Mouse (Mus musculus): ENCODE data around the gene Atp5b. TPM values are rescaled to one million over a fixed set of nuclear protein-coding genes. Genes with fewer than 3 reads are reported as not detected.
"Not testable (repeated sequence)": the region's sequence is repeated elsewhere in the genome, so short reads cannot be mapped to it uniquely, and the experiment has no call there.

The Atp5b gene
- polyA plus RNA-seq, 1 experiment from 2014 or later: 3,599 TPM

DNA sequence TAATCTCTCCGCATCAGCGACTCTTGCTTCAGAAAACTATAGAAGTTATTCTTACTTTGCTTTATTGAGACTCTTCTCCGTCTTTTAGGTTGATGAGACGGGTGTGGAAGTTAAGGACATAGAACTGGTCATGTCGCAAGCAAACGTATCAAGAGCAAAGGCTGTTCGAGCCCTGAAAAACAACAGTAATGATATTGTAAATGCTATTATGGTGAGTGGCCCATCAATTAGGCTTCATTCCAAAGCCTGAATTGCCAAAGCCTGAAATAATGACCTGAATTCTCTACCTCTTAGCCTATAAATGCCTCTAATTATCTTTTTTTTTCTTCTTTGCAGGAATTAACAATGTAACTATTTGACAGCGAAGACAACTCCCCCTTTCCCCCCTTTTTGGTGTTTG is 34.9 kb upstream of the Atp5b start:
- Histone ChIP-seq H3K4me3 (ENCODE audit: low read length) (no peak overlapping the region), H3K27me3 (replicated peaks; ENCODE audit: control insufficient read depth, insufficient read depth, low read length) (no peaks in the 10 kb centered on the region), H3K36me3 (ENCODE audit: control insufficient read depth, insufficient read depth, low read length) (peaks cover 28% of the 10 kb centered on the region), H3K27ac (ENCODE audit: low read length) (no peak overlapping the region), H3K4me1 (ENCODE audit: control insufficient read depth, insufficient read depth, low read length) (peaks cover 3% of the 10 kb centered on the region), H3K9me3 (ENCODE audit: control insufficient read depth, low read length) (no peaks in the 10 kb centered on the region), H3K9ac (ENCODE audit: low read depth, low read length) (no peak overlapping the region), H3K4me2 (ENCODE audit: low read depth, low read length) (no peak overlapping the region)
- ATAC-seq: no peak
- WGBS: 95% methylated on average over 8 of the region's 8 CpGs

DNA sequence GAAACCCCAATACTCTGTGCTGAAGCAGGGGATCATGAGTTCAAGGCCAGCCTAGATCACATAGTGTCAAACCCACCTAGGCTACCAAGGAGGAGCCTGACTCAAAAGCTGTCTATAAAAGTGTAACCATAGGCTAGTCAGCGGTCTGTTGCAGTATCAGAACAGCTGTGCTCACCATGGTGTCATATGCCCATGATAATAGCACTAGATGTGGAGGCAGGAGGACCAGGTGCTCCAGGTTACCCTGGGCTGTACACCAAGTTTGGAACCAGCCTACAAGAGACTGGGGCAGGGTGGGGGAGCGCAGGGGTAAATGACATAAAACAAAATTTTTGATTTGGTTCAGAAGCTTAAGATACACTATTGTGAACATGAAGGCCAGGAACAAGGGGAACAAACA is 33.3 kb upstream of the Atp5b start:
- no peak overlapping the region for H3K9ac ChIP-seq (ENCODE audit: low read depth, low read length)
- 0 out of 2 replicates have a peak, but pooled peaks have one; percentile 51 for ATAC-seq
- no peak overlapping the region for H3K27ac ChIP-seq (ENCODE audit: low read length)
- no peaks in the 10 kb centered on the region for H3K4me1 ChIP-seq (ENCODE audit: control insufficient read depth, insufficient read depth, low read length)
- no peak overlapping the region for H3K4me3 ChIP-seq (ENCODE audit: low read length)
- WGBS: 98% methylated on average over 2 of the region's 2 CpGs
- no peaks in the 10 kb centered on the region for H3K9me3 ChIP-seq (ENCODE audit: control insufficient read depth, low read length)
- no peaks in the 10 kb centered on the region for H3K27me3 ChIP-seq (replicated peaks; ENCODE audit: control insufficient read depth, insufficient read depth, low read length)
- H3K4me2 ChIP-seq (ENCODE audit: low read depth, low read length): no peak overlapping the region
- H3K36me3 ChIP-seq (ENCODE audit: control insufficient read depth, insufficient read depth, low read length): peaks cover 19% of the 10 kb centered on the region

DNA sequence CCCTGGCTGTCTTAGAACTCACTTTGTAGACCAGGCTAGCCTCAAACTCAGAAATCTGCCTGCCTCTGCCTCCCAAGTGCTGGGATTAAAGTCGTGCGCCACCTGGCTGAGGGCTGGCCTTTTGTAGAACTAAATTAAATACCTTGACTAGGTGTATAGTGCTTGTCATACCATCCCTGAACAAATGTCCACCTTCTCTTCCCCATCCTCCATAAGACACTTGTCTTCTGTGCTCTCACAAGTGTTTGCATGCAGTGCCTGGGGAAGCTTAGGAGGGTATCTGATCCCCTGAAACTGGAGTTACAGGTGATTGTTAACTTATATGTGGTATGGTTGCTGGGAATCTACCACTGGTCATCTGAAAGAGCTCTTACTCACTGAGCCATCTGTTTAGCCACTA is 32.7 kb upstream of the Atp5b start:
- Histone ChIP-seq H3K4me3 (ENCODE audit: low read length) (no peak overlapping the region), H3K9ac (ENCODE audit: low read depth, low read length) (no peak overlapping the region), H3K9me3 (ENCODE audit: control insufficient read depth, low read length) (no peaks in the 10 kb centered on the region), H3K4me1 (ENCODE audit: control insufficient read depth, insufficient read depth, low read length) (no peaks in the 10 kb centered on the region), H3K4me2 (ENCODE audit: low read depth, low read length) (no peak overlapping the region), H3K27ac (ENCODE audit: low read length) (no peak overlapping the region), H3K27me3 (replicated peaks; ENCODE audit: control insufficient read depth, insufficient read depth, low read length) (no peaks in the 10 kb centered on the region), H3K36me3 (ENCODE audit: control insufficient read depth, insufficient read depth, low read length) (peaks cover 15% of the 10 kb centered on the region)
- 89% methylated on average over 2 of the region's 2 CpGs for WGBS
- no peak for ATAC-seq

DNA sequence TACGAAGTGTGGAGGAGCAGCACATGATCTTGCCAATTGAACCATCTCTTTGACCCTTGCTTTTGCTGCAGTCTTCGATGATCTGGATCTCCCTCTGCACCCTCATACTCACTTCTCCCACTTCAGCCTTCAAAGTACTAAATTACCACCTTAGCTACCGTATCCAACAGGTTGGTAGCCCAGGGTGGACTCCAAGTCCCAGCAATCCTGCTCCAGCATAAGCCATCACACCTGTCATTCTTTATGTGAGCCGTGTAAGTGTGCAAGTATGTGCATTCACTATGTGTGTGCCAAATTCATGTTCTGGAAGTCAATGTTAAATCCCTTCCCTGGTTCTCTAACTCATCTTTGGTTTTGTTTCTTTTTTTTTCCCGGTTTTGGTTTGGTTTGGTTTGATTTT is 31.5 kb upstream of the Atp5b start:
- WGBS: 94% methylated on average over 5 of the region's 5 CpGs
- Histone ChIP-seq H3K9ac (ENCODE audit: low read depth, low read length) (no peak overlapping the region), H3K4me1 (ENCODE audit: control insufficient read depth, insufficient read depth, low read length) (no peaks in the 10 kb centered on the region), H3K9me3 (ENCODE audit: control insufficient read depth, low read length) (no peaks in the 10 kb centered on the region), H3K27ac (ENCODE audit: low read length) (no peak overlapping the region), H3K4me2 (ENCODE audit: low read depth, low read length) (no peak overlapping the region), H3K27me3 (replicated peaks; ENCODE audit: control insufficient read depth, insufficient read depth, low read length) (no peaks in the 10 kb centered on the region), H3K36me3 (ENCODE audit: control insufficient read depth, insufficient read depth, low read length) (peaks cover 11% of the 10 kb centered on the region), H3K4me3 (ENCODE audit: low read length) (no peak overlapping the region)
- ATAC-seq: no peak

DNA sequence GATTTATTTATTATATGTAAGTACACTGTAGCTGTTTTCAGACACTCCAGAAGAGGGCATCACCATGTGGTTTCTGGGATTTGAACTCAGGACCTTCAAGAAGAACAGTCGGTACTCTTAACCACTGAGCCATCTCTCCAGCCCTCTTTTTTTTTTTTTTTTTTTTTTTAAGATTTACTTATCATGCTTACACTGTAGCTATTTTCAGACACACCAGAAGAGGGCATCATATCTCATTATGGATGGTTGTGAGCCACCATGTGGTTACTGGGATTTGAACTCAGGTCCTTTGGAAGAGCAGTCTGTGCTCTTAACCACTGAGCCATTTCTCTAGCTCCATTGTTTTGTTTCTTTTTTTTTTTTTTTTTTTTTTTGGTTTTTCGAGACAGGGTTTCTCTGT is 30.9 kb upstream of the Atp5b start:
- H3K36me3 ChIP-seq (ENCODE audit: control insufficient read depth, insufficient read depth, low read length): peaks cover 11% of the 10 kb centered on the region
- not testable (repeated sequence) for ATAC-seq; H3K4me1 ChIP-seq (ENCODE audit: control insufficient read depth, insufficient read depth, low read length); H3K4me3 ChIP-seq (ENCODE audit: low read length); H3K4me2 ChIP-seq (ENCODE audit: low read depth, low read length); H3K27me3 ChIP-seq (replicated peaks; ENCODE audit: control insufficient read depth, insufficient read depth, low read length); H3K9ac ChIP-seq (ENCODE audit: low read depth, low read length); H3K9me3 ChIP-seq (ENCODE audit: control insufficient read depth, low read length); H3K27ac ChIP-seq (ENCODE audit: low read length)
- WGBS: 100% methylated on average over 1 of the region's 2 CpGs

DNA sequence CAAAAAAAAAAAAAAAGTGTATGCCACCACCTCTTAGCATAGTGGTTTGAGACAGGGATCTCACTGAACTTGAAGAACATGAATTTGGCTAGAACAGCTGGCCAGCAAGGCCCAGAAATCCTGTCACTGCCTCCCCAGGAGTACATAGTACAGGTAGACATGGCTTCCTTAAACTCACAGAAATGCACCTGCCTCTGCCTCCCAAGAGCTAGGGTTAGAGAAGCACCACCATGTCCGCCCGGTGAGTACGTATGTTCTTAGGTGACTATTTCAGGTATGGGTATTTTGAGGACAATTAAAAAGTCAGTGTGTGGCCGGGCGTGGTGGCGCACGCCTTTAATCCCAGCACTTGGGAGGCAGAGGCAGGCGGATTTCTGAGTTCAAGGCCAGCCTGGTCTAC is 30.1 kb upstream of the Atp5b start:
- no peak for ATAC-seq
- no peak overlapping the region for H3K4me3 ChIP-seq (ENCODE audit: low read length)
- H3K36me3 ChIP-seq (ENCODE audit: control insufficient read depth, insufficient read depth, low read length): peaks cover 11% of the 10 kb centered on the region
- H3K27me3 ChIP-seq (replicated peaks; ENCODE audit: control insufficient read depth, insufficient read depth, low read length): no peaks in the 10 kb centered on the region
- no peak overlapping the region for H3K27ac ChIP-seq (ENCODE audit: low read length)
- 94% methylated on average over 8 of the region's 8 CpGs for WGBS
- peaks cover 4% of the 10 kb centered on the region; the same call in 1 of the 2 replicates for H3K4me1 ChIP-seq (ENCODE audit: control insufficient read depth, insufficient read depth, low read length)
- no peak overlapping the region for H3K4me2 ChIP-seq (ENCODE audit: low read depth, low read length)
- H3K9ac ChIP-seq (ENCODE audit: low read depth, low read length): no peak overlapping the region
- H3K9me3 ChIP-seq (ENCODE audit: control insufficient read depth, low read length): no peaks in the 10 kb centered on the region

DNA sequence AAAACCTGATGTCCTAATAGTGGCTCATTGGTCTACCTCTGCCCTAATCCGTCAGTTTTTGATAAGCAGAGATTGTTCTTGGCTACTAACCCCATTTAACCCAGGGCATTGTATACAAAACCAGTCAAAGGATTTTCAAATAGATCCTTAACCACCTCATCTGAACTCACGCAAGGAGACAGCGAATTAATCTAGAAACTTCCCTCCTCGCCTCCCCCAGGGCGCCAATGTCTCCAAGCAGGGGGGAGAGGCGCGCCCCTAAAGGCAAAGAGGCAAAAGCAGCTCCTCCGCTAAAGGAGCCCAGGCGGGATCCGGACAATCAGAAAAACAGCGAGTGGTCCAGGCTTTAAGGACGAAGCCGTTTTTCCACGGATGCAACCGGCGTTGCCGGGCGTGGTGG is 24.9 kb upstream of the Atp5b start:
- H3K27me3 ChIP-seq (replicated peaks; ENCODE audit: control insufficient read depth, insufficient read depth, low read length): no peaks in the 10 kb centered on the region
- no peaks in the 10 kb centered on the region for H3K9me3 ChIP-seq (ENCODE audit: control insufficient read depth, low read length)
- WGBS: under 1% methylated on average over 18 of the region's 18 CpGs
- no peak for ATAC-seq
- peak overlapping the region; percentile 98 for H3K4me3 ChIP-seq (ENCODE audit: low read length)
- H3K36me3 ChIP-seq (ENCODE audit: control insufficient read depth, insufficient read depth, low read length): no peaks in the 10 kb centered on the region
- H3K27ac ChIP-seq (ENCODE audit: low read length): peak overlapping the region; percentile 98
- H3K4me1 ChIP-seq (ENCODE audit: control insufficient read depth, insufficient read depth, low read length): peaks cover 19% of the 10 kb centered on the region
- H3K9ac ChIP-seq (ENCODE audit: low read depth, low read length): peak overlapping the region; percentile 96
- peak overlapping the region; percentile 88 for H3K4me2 ChIP-seq (ENCODE audit: low read depth, low read length)

DNA sequence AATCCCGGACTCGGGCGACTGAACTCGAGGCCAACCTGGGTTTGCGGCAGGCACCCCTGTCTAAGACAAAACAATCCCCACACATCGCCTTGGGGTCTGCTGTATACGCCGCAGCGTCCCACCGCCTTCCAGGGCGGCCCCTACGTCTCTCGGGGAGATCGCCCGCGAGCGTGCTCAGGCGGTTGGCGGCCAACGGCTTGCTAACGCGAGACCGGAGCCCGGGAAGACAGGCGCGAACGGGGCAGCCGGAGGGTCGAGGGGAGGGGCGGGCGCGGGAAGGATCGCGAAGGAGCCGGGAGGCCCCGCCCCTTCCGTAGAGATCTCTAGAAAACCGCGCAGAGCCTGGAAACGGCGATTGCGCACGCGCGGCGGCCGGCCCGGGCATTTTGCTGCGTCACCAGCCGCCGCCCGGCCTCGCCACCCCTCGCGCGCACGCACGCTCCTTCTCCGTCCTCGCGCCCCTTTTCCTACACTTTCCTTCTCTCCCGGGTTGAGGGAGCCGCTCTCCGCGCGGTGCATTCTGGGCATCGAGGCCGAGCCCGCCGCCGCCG is 24.4 kb upstream of the Atp5b start, which contains the start of gene Ptges3:
Gene Ptges3, plus strand, starts transcription at position 354 of the 551 bp plus-strand sequence.
- H3K27me3 ChIP-seq (replicated peaks; ENCODE audit: control insufficient read depth, insufficient read depth, low read length): no peaks in the 10 kb centered on the region
- peak within 1 kb of the TSS; percentile 98 for H3K4me3 ChIP-seq (ENCODE audit: low read length)
- H3K4me1 ChIP-seq (ENCODE audit: control insufficient read depth, insufficient read depth, low read length): peaks cover 19% of the 10 kb centered on the region
- H3K36me3 ChIP-seq (ENCODE audit: control insufficient read depth, insufficient read depth, low read length): no peaks in the 10 kb centered on the region
- H3K27ac ChIP-seq (ENCODE audit: low read length): peak within 1 kb of the TSS; percentile 98
- H3K9ac ChIP-seq (ENCODE audit: low read depth, low read length): peak within 1 kb of the TSS; percentile 96
- peak within 1 kb of the TSS; percentile 88 for H3K4me2 ChIP-seq (ENCODE audit: low read depth, low read length)
- no peaks in the 10 kb centered on the region for H3K9me3 ChIP-seq (ENCODE audit: control insufficient read depth, low read length)
- WGBS: 0% methylated on average over 63 of the region's 72 CpGs
- peak; percentile 92 for ATAC-seq

DNA sequence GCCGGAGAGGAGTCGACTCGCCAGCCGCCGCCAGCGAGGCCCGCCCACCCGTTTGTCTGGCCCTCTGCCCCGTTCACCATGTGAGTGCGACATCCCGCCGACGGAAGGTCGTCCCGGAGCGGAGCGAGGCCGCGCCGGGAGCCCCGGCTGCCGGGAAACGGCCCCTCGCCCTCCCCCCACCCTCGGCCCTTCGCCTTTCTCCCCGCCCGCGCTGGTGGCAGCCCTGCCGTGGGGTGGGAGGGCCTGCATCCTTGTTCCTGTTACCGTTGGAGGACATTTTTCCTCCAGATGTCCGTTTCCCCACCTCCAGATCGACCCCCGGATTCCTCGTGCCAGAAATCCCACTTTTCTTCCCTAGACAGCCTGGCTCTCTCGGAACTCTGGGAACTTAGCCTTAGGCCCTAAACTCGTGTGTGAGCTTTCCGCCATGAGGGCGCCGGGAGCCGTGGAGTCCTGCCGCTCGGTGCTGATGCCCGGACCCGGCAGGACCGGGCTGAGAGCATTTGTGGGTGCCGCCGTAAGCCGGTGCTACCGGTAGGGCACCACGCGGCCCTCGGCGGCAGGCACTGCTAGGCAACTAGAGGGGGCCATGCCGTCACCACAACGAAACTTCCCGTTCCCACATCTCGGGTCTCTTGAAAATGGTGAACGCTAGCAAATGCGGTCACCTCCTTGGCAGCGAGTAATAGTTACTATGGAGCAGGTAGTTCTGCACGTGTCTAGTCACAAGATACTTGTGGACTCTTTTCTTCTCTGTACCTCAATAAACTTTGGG is 23.7 kb upstream of the Atp5b start:
- Histone ChIP-seq H3K27me3 (replicated peaks; ENCODE audit: control insufficient read depth, insufficient read depth, low read length) (no peaks in the 10 kb centered on the region), H3K9me3 (ENCODE audit: control insufficient read depth, low read length) (no peaks in the 10 kb centered on the region), H3K36me3 (ENCODE audit: control insufficient read depth, insufficient read depth, low read length) (no peaks in the 10 kb centered on the region; the same call in 1 of the 2 replicates), H3K4me3 (ENCODE audit: low read length) (peak overlapping the region; percentile 98), H3K27ac (ENCODE audit: low read length) (peak overlapping the region; percentile 98), H3K9ac (ENCODE audit: low read depth, low read length) (peak overlapping the region; percentile 96), H3K4me1 (ENCODE audit: control insufficient read depth, insufficient read depth, low read length) (peaks cover 19% of the 10 kb centered on the region), H3K4me2 (ENCODE audit: low read depth, low read length) (peak overlapping the region; percentile 70)
- ATAC-seq: peak; percentile 65
- WGBS: under 1% methylated on average over 58 of the region's 62 CpGs

All from intestine, embryonic 16.5 days (tissue).